Mouse (Mus musculus) CD4-positive, CD25-positive, alpha-beta regulatory T cell (primary cell): ENCODE results near the gene Olfr1196. TPM values are rescaled to one million over a fixed set of nuclear protein-coding genes. Genes with fewer than 3 reads are reported as not detected.

ENCODE experiments used
- polyA plus RNA-seq: library from polyadenylated mRNA; unstranded; fragments of 100-300 nt; shearing (Covaris generic); gene quantifications from one replicate; pipeline ENCODE4 v1.2.1, GENCODE M21; 2017

Gene Olfr1196
- polyA plus RNA-seq: not detected

GRCm38 (mm10) chr2:88704497-88704896, at the start of gene Olfr1196:
Gene Olfr1196, minus strand, starts transcription at chr2:88704597.

GRCm38 (mm10) chr2:88751270-88751669, 46.9 kb upstream of the Olfr1196 start, which contains the start of gene Olfr1198:
Gene Olfr1198, minus strand, starts transcription at chr2:88751370.

GRCm38 (mm10) chr2:88732266-88732665, 27.9 kb upstream of the Olfr1196 start, which contains the start of gene Olfr1197:
Gene Olfr1197, minus strand, starts transcription at chr2:88732366.

GRCm38 (mm10) chr2:88689087-88689486, 15.3 kb downstream of the Olfr1196 start, which contains the start of gene Olfr1195:
Gene Olfr1195, minus strand, starts transcription at chr2:88689187.

GRCm38 (mm10) chr2:88675328-88675727, 29.1 kb downstream of the Olfr1196 start, which contains the start of gene Olfr1193:
Gene Olfr1193, plus strand, starts transcription at chr2:88675628.

GRCm38 (mm10) chr2:88648209-88648608, 56.2 kb downstream of the Olfr1196 start, which contains the start of gene Olfr1192-ps1:
Gene Olfr1192-ps1, plus strand, starts transcription at chr2:88648509.

Other genes with a start within 250 kb of the Olfr1196 start
- not detected for gene Olfr1183, start 249.7 kb downstream of the Olfr1196 start, polyA plus RNA-seq
- gene Olfr1184, start 221.0 kb downstream of the Olfr1196 start, polyA plus RNA-seq: 0.19 TPM
- 0.05 TPM for gene Olfr1185-ps1, start 211.3 kb downstream of the Olfr1196 start, polyA plus RNA-seq
- not detected for gene Olfr1186, start 186.0 kb downstream of the Olfr1196 start, polyA plus RNA-seq
- not detected for gene Olfr1188, start 147.7 kb downstream of the Olfr1196 start, polyA plus RNA-seq
- not detected for gene Olfr1189, start 118.1 kb downstream of the Olfr1196 start, polyA plus RNA-seq
- 0.05 TPM for gene Olfr1191-ps1, start 64.1 kb downstream of the Olfr1196 start, polyA plus RNA-seq
- gene Olfr1192-ps1, start 56.1 kb downstream of the Olfr1196 start, polyA plus RNA-seq: not detected
- not detected for gene Olfr1193, start 29.0 kb downstream of the Olfr1196 start, polyA plus RNA-seq
- gene Olfr1195, start 15.4 kb downstream of the Olfr1196 start, polyA plus RNA-seq: 0.11 TPM
- not detected for gene Olfr1197, start 27.8 kb upstream of the Olfr1196 start, polyA plus RNA-seq
- gene Olfr1198, start 46.8 kb upstream of the Olfr1196 start, polyA plus RNA-seq: not detected
- not detected for gene Olfr1199, start 55.9 kb upstream of the Olfr1196 start, polyA plus RNA-seq
- not detected for gene Olfr1200, start 65.9 kb upstream of the Olfr1196 start, polyA plus RNA-seq
- not detected for gene Olfr1201, start 88.4 kb upstream of the Olfr1196 start, polyA plus RNA-seq
- not detected for gene Olfr1202, start 109.9 kb upstream of the Olfr1196 start, polyA plus RNA-seq
- gene Olfr1205, start 125.1 kb upstream of the Olfr1196 start, polyA plus RNA-seq: not detected
- gene Olfr1204, start 144.7 kb upstream of the Olfr1196 start, polyA plus RNA-seq: not detected
- 0.11 TPM for gene Olfr1206, start 158.6 kb upstream of the Olfr1196 start, polyA plus RNA-seq
- gene Olfr1208, start 197.7 kb upstream of the Olfr1196 start, polyA plus RNA-seq: not detected
- gene Olfr1209, start 210.6 kb upstream of the Olfr1196 start, polyA plus RNA-seq: not detected
- gene Olfr1211, start 233.5 kb upstream of the Olfr1196 start, polyA plus RNA-seq: not detected
- not detected for gene Olfr1212, start 249.4 kb upstream of the Olfr1196 start, polyA plus RNA-seq